Mouse (Mus musculus) MEL (cell line): Measurements from ENCODE around the gene Dagla. TPM values are rescaled to one million over a fixed set of nuclear protein-coding genes. Genes with fewer than 3 reads are reported as not detected.

Experiments used
- DNase-seq: peaks from one replicate; pipeline ENCODE4 v3.0.0; 2011; ENCODE audit warnings: low read depth, low spot score
- H3K27ac ChIP-seq: 2 replicates; pipeline ENCODE4 v1.5.1; 2012; ENCODE audit warnings: low read depth, mild to moderate bottlenecking, control low read depth, low read length, moderate library complexity; ENCODE audit not compliant: control insufficient read depth
- H3K27me3 ChIP-seq, 2 experiments: fragments of 150-350 bp in 1 of 2; sonication (generic) in 1 of 2; 2 replicates each; pipeline ENCODE4 v1.6.1; 2012; ENCODE audit warnings: low read length in 2 of 2, mild to moderate bottlenecking in 2 of 2, improper control_type of control experiment in 1 of 2, moderate library complexity in 1 of 2; ENCODE audit not compliant: insufficient read depth in 2 of 2, control insufficient read depth in 1 of 2
- H3K36me3 ChIP-seq, 2 experiments: 2 replicates each; pipeline ENCODE4 v1.6.1; 2012 to 2014; ENCODE audit warnings: low read length in 2 of 2, improper control_type of control experiment in 1 of 2, inconsistent platforms in 1 of 2, mild to moderate bottlenecking in 1 of 2; ENCODE audit not compliant: insufficient read depth in 2 of 2, control insufficient read depth in 1 of 2
- H3K4me1 ChIP-seq, 2 experiments: fragments of 150-350 bp in 1 of 2; sonication (generic) in 1 of 2; 2 replicates each; pipeline ENCODE4 v1.6.1; 2012; ENCODE audit warnings: low read length in 2 of 2, improper control_type of control experiment in 1 of 2, mild to moderate bottlenecking in 1 of 2; ENCODE audit not compliant: insufficient read depth in 2 of 2, control insufficient read depth in 1 of 2
- H3K4me3 ChIP-seq, 2 experiments: fragments of 150-350 bp in 1 of 2; sonication (generic) in 1 of 2; 2 replicates each; pipeline ENCODE4 v1.5.1; 2012; ENCODE audit warnings: low read depth in 2 of 2, low read length in 2 of 2, mild to moderate bottlenecking in 2 of 2, moderate library complexity in 2 of 2, control low read depth in 1 of 2, improper control_type of control experiment in 1 of 2; ENCODE audit not compliant: control insufficient read depth in 1 of 2, insufficient read depth in 1 of 2
- H3K79me2 ChIP-seq: 2 replicates; pipeline ENCODE4 v1.6.1; 2012; ENCODE audit warnings: mild to moderate bottlenecking, low read length, moderate library complexity; ENCODE audit not compliant: control insufficient read depth, poor library complexity, insufficient read depth
- H3K9ac ChIP-seq: 2 replicates; pipeline ENCODE4 v1.6.1; 2012; ENCODE audit warnings: low read depth, mild to moderate bottlenecking, control low read depth, low read length, moderate library complexity; ENCODE audit not compliant: control insufficient read depth, poor library complexity, severe bottlenecking
- H3K9me3 ChIP-seq: fragments of 150-350 bp; sonication (generic); replicated peaks from 2 replicates; pipeline ENCODE4 v1.6.1; 2012; ENCODE audit warnings: mild to moderate bottlenecking, low read length, improper control_type of control experiment, moderate library complexity; ENCODE audit not compliant: insufficient read depth
- BHLHE40 ChIP-seq: IDR thresholded peaks from 2 replicates; pipeline ENCODE4 v1.6.1; 2012; ENCODE audit warnings: low read depth, mild to moderate bottlenecking, inconsistent platforms, low read length, improper control_type of control experiment, borderline replicate concordance
- CHD2 ChIP-seq: IDR thresholded peaks from 2 replicates; pipeline ENCODE4 v1.6.1; 2011; ENCODE audit warnings: low read length, improper control_type of control experiment
- CTCF ChIP-seq, 3 experiments: IDR thresholded peaks in 2 of 3; conservative IDR thresholded peaks in 1 of 3; 2 replicates each; pipeline ENCODE4 v1.5.1; 2011 to 2012; ENCODE audit warnings: low read length in 3 of 3, low read depth in 2 of 3, mild to moderate bottlenecking in 2 of 3, improper control_type of control experiment in 1 of 3, inconsistent platforms in 1 of 3, mixed read lengths in 1 of 3, moderate library complexity in 1 of 3; ENCODE audit not compliant: control insufficient read depth in 1 of 3, insufficient read depth in 1 of 3, poor library complexity in 1 of 3, severe bottlenecking in 1 of 3
- E2F4 ChIP-seq: IDR thresholded peaks from 2 replicates; pipeline ENCODE4 v1.6.1; 2011; ENCODE audit warnings: low read depth, low read length, improper control_type of control experiment, borderline replicate concordance
- ELF1 ChIP-seq: IDR thresholded peaks from 2 replicates; pipeline ENCODE4 v1.6.1; 2014; ENCODE audit warnings: low read depth, mild to moderate bottlenecking, inconsistent platforms, low read length, improper control_type of control experiment, moderate library complexity
- EP300 ChIP-seq, 2 experiments: IDR thresholded peaks; 2 replicates each; pipeline ENCODE4 v1.6.1; 2011; ENCODE audit warnings: improper control_type of control experiment in 2 of 2, low read length in 2 of 2, low read depth in 1 of 2, mild to moderate bottlenecking in 1 of 2
- GABPA ChIP-seq: IDR thresholded peaks from 2 replicates; pipeline ENCODE4 v1.6.1; 2012; ENCODE audit warnings: low read depth, mild to moderate bottlenecking, inconsistent platforms, low read length, improper control_type of control experiment, moderate library complexity
- GATA1 ChIP-seq: IDR thresholded peaks from 2 replicates; pipeline ENCODE4 v1.6.1; 2011; ENCODE audit warnings: low read depth, low read length, improper control_type of control experiment
- KAT2A ChIP-seq: conservative IDR thresholded peaks from 2 replicates; pipeline ENCODE4 v1.6.1; 2012; ENCODE audit warnings: low read depth, low read length, improper control_type of control experiment, inconsistent platforms
- MAFK ChIP-seq: IDR thresholded peaks from 2 replicates; pipeline ENCODE4 v1.6.1; 2011; ENCODE audit warnings: low read depth, mild to moderate bottlenecking, low read length, improper control_type of control experiment, borderline replicate concordance
- MAX ChIP-seq: IDR thresholded peaks from 2 replicates; pipeline ENCODE4 v1.6.1; 2011; ENCODE audit warnings: low read length, improper control_type of control experiment
- MAZ ChIP-seq: IDR thresholded peaks from 2 replicates; pipeline ENCODE4 v1.6.1; 2012; ENCODE audit warnings: low read depth, mild to moderate bottlenecking, inconsistent platforms, low read length, improper control_type of control experiment
- MXI1 ChIP-seq: IDR thresholded peaks from 2 replicates; pipeline ENCODE4 v1.6.1; 2011; ENCODE audit warnings: mild to moderate bottlenecking, low read depth, low read length, improper control_type of control experiment
- NELFE ChIP-seq: IDR thresholded peaks from 2 replicates; pipeline ENCODE4 v1.6.1; 2011; ENCODE audit warnings: low read depth, low read length, improper control_type of control experiment
- NRF1 ChIP-seq: IDR thresholded peaks from 2 replicates; pipeline ENCODE4 v1.6.1; 2014; ENCODE audit warnings: low read depth, mild to moderate bottlenecking, inconsistent platforms, low read length, improper control_type of control experiment, moderate library complexity; ENCODE audit not compliant: poor library complexity, insufficient read depth, severe bottlenecking
- POLR2AphosphoS2 ChIP-seq: IDR thresholded peaks from 2 replicates; pipeline ENCODE4 v1.6.1; 2011; ENCODE audit warnings: low read length, improper control_type of control experiment
- RAD21 ChIP-seq: IDR thresholded peaks from 2 replicates; pipeline ENCODE4 v1.6.1; 2011; ENCODE audit warnings: mild to moderate bottlenecking, low read depth, low read length, improper control_type of control experiment
- RCOR1 ChIP-seq: IDR thresholded peaks from 2 replicates; pipeline ENCODE4 v1.6.1; 2012; ENCODE audit warnings: low read depth, mild to moderate bottlenecking, inconsistent platforms, low read length, improper control_type of control experiment
- TAL1 ChIP-seq: IDR thresholded peaks from 2 replicates; pipeline ENCODE4 v1.6.1; 2012; ENCODE audit warnings: mild to moderate bottlenecking, inconsistent platforms, low read length, moderate library complexity, mixed read lengths
- USF1 ChIP-seq: IDR thresholded peaks from 2 replicates; pipeline ENCODE4 v1.6.1; 2014; ENCODE audit warnings: low read depth, mild to moderate bottlenecking, inconsistent platforms, low read length, improper control_type of control experiment, moderate library complexity
- USF2 ChIP-seq, 2 experiments: IDR thresholded peaks; 2 replicates each; pipeline ENCODE4 v1.6.1; 2011 to 2012; ENCODE audit warnings: improper control_type of control experiment in 2 of 2, low read length in 2 of 2, borderline replicate concordance in 1 of 2, inconsistent platforms in 1 of 2, low read depth in 1 of 2, mild to moderate bottlenecking in 1 of 2; ENCODE audit not compliant: insufficient read depth in 1 of 2
- ZKSCAN1 ChIP-seq: IDR thresholded peaks from 2 replicates; pipeline ENCODE4 v1.6.1; 2012; ENCODE audit warnings: low read depth, mild to moderate bottlenecking, inconsistent platforms, low read length, improper control_type of control experiment, moderate library complexity
- ZNF384 ChIP-seq: IDR thresholded peaks from 2 replicates; pipeline ENCODE4 v1.6.1; 2012; ENCODE audit warnings: low read depth, mild to moderate bottlenecking, inconsistent platforms, low read length, improper control_type of control experiment
- polyA plus RNA-seq, 2 experiments: library from polyadenylated mRNA; stranded (reverse) in 1 of 2; unstranded in 1 of 2; fragments of >175 nt in 1 of 2; fragments of >200 nt in 1 of 2; gene quantifications; 2 replicates each; pipeline versions ENCODE4 v1.2.1 to v1.2.4; 2012; ENCODE audit warnings: low replicate concordance in 2 of 2, low read depth in 1 of 2; ENCODE audit not compliant: insufficient read length in 2 of 2, insufficient read depth in 1 of 2, missing spikeins in 1 of 2
- total RNA-seq: library from RNA; depleted of rRNA; stranded (reverse); fragments of 300-350 nt; gene quantifications from 2 replicates; pipeline ENCODE4 v1.2.3, GENCODE M21; 2012

Dagla gene
- total and polyA plus RNA-seq, 3 experiments: not detected

GRCm38 (mm10) chr19:10277331-10277730, 27.3 kb downstream of the Dagla start:
- Histone ChIP-seq H3K36me3 (no peaks in the 10 kb centered on the region), H3K4me1 (no peaks in the 10 kb centered on the region), H3K9ac (no peak overlapping the region), H3K27me3 (peaks cover 0 to 3% of the 10 kb centered on the region in 2 experiments; a peak in 2 of 4 replicates), H3K27ac (no peak overlapping the region), H3K79me2 (no peaks in the 10 kb centered on the region), H3K9me3 (no peaks in the 10 kb centered on the region), H3K4me3 (no peak overlapping the region)
- DNase-seq: no peak
- TF ChIP-seq KAT2A: no peak
- no peak for TF ChIP-seq GABPA
- no peak for TF ChIP-seq CTCF (IDR thresholded peaks at IDR 0.05 in 2 of 3, conservative IDR thresholded peaks at IDR 0.05 in 1 of 3; ENCODE audit: control insufficient read depth in 1 of 3, insufficient read depth in 1 of 3, low read depth in 2 of 3, low read length in 3 of 3, poor library complexity in 1 of 3, severe bottlenecking in 1 of 3)
- no peak for TF ChIP-seq POLR2AphosphoS2
- no peak for TF ChIP-seq USF1
- TF ChIP-seq RCOR1: no peak
- no peak for TF ChIP-seq ZNF384
- TF ChIP-seq NRF1: no peak
- no peak for TF ChIP-seq BHLHE40
- no peak for TF ChIP-seq GATA1
- no peak for TF ChIP-seq NELFE

- TF ChIP-seq KAT2A (no peak), E2F4 (no peak), MXI1 (no peak), GABPA (no peak), CHD2 (no peak), ZKSCAN1 (no peak), MAFK (no peak), ELF1 (no peak), TAL1 (no peak), MAX (no peak), EP300 (IDR thresholded peaks at IDR 0.05; ENCODE audit: low read depth in 1 of 2, low read length in 2 of 2) (no peak), CTCF (IDR thresholded peaks at IDR 0.05 in 2 of 3, conservative IDR thresholded peaks at IDR 0.05 in 1 of 3; ENCODE audit: control insufficient read depth in 1 of 3, insufficient read depth in 1 of 3, low read depth in 2 of 3, low read length in 3 of 3, poor library complexity in 1 of 3, severe bottlenecking in 1 of 3) (no peak), MAZ (no peak), RAD21 (no peak), GATA1 (no peak), NRF1 (no peak), USF2 (IDR thresholded peaks at IDR 0.05; ENCODE audit: borderline replicate concordance in 1 of 2, insufficient read depth in 1 of 2, low read depth in 1 of 2, low read length in 2 of 2) (no peak)
- Histone ChIP-seq H3K36me3 (no peaks in the 10 kb centered on the region), H3K27me3 (peaks cover 0 to 3% of the 10 kb centered on the region in 2 experiments; a peak in 2 of 4 replicates), H3K9ac (no peak overlapping the region), H3K4me3 (no peak overlapping the region), H3K79me2 (no peaks in the 10 kb centered on the region), H3K4me1 (no peaks in the 10 kb centered on the region), H3K27ac (no peak overlapping the region), H3K9me3 (no peaks in the 10 kb centered on the region)
- DNase-seq: no peak
Observed at GRCm38 (mm10) chr19:10276483-10277144, 28.1 kb downstream of the Dagla start.
